Mouse (Mus musculus): Measurements from ENCODE around the gene Dcp1a. TPM values are rescaled to one million over a fixed set of nuclear protein-coding genes. Genes with fewer than 3 reads are reported as not detected.
"Not testable (repeated sequence)": the region's sequence is repeated elsewhere in the genome, so short reads cannot be mapped to it uniquely, and the experiment has no call there.

Gene Dcp1a
- polyA plus RNA-seq, 1 experiment from 2014 or later, result 24.2 TPM

DNA sequence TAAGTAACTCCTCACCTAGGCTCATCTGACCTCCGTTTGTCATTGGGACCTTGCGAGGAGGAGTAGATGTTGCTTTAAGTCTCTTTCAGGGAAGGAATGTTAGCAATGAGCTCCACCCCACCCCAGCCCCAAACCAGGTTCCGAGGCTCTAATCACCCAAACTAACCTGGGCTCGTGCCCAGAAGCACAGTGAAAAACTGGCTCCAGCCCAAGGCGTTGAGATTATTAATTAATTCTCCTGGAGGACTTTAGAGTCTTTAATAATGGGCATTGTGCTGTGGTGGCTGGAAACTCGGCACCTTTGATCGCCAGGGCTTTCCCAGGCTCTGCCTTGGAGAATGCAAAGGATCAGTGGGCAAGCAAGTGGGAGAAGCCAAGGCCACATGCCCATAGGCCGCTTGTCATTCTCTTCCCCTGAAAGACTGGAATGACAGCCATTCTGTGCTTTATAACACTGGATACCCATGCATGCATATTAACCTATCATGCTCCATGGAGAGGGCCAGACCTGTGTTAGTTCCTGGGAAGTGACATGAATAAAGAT is 51.5 kb downstream of the Dcp1a start:
- WGBS, result 56% methylated on average over 8 of the region's 8 CpGs
- H3K36me3 ChIP-seq (ENCODE audit: control insufficient read depth, insufficient read depth, low read length), result peaks cover 10% of the 10 kb centered on the region; the same call in 1 of the 2 replicates
- no peak overlapping the region for H3K9ac ChIP-seq (ENCODE audit: low read length)
- no peaks in the 10 kb centered on the region for H3K27me3 ChIP-seq (ENCODE audit: control insufficient read depth, insufficient read depth, low read length)
- H3K4me3 ChIP-seq (replicated peaks; ENCODE audit: low read length), result no peak overlapping the region
- no peak for ATAC-seq (ENCODE audit: insufficient read depth, low FRiP score)
- peak overlapping the region; percentile 30; the same call in 1 of the 2 replicates for H3K27ac ChIP-seq (ENCODE audit: low read length)
- peaks cover 12% of the 10 kb centered on the region; the same call in 1 of the 2 replicates for H3K4me1 ChIP-seq (ENCODE audit: control insufficient read depth, insufficient read depth, low read length)
- H3K4me2 ChIP-seq (ENCODE audit: low read depth, low read length), result no peak overlapping the region
- no peaks in the 10 kb centered on the region for H3K9me3 ChIP-seq (replicated peaks; ENCODE audit: control insufficient read depth, low read length)

DNA sequence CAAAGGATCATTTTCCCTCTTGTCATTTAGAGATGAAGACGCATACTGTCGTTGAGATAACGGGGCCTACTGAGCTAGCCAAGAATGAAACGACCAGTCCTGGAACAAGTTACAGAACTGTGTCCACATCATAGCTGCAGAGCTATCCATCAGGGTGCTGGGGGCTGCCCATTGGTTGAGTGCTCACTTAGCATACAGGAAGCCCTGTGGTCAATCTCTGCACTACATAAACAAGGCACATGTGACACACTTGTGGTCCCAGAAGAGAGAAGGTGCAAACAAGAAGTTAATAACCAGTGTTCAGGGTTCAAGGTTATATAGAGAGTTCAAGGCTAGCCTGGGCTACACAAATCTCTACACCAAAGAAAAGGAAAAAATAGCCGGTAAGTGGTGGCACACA is 52.1 kb downstream of the Dcp1a start:
- Histone ChIP-seq H3K36me3 (ENCODE audit: control insufficient read depth, insufficient read depth, low read length) (peaks cover 8% of the 10 kb centered on the region; the same call in 1 of the 2 replicates), H3K9me3 (replicated peaks; ENCODE audit: control insufficient read depth, low read length) (no peaks in the 10 kb centered on the region), H3K9ac (ENCODE audit: low read length) (no peak overlapping the region), H3K27me3 (ENCODE audit: control insufficient read depth, insufficient read depth, low read length) (no peaks in the 10 kb centered on the region), H3K27ac (ENCODE audit: low read length) (peak overlapping the region; percentile 56), H3K4me3 (replicated peaks; ENCODE audit: low read length) (no peak overlapping the region), H3K4me2 (ENCODE audit: low read depth, low read length) (no peak overlapping the region), H3K4me1 (ENCODE audit: control insufficient read depth, insufficient read depth, low read length) (peaks cover 12% of the 10 kb centered on the region; the same call in 1 of the 2 replicates)
- WGBS, result 81% methylated on average over 5 of the region's 5 CpGs
- ATAC-seq (ENCODE audit: insufficient read depth, low FRiP score), result no peak

- Histone ChIP-seq H3K27me3 (ENCODE audit: control insufficient read depth, insufficient read depth, low read length) (no peaks in the 10 kb centered on the region), H3K4me3 (replicated peaks; ENCODE audit: low read length) (no peak overlapping the region), H3K4me1 (ENCODE audit: control insufficient read depth, insufficient read depth, low read length) (peaks cover 12% of the 10 kb centered on the region; the same call in 1 of the 2 replicates), H3K9ac (ENCODE audit: low read length) (no peak overlapping the region), H3K9me3 (replicated peaks; ENCODE audit: control insufficient read depth, low read length) (no peaks in the 10 kb centered on the region), H3K4me2 (ENCODE audit: low read depth, low read length) (no peak overlapping the region), H3K27ac (ENCODE audit: low read length) (peak overlapping the region; percentile 56), H3K36me3 (ENCODE audit: control insufficient read depth, insufficient read depth, low read length) (peaks cover 5% of the 10 kb centered on the region; the same call in 1 of the 2 replicates)
- peak; percentile 23 for ATAC-seq (ENCODE audit: insufficient read depth, low FRiP score)
- 82% methylated on average over 6 of the region's 6 CpGs for WGBS
Measured at GRCm38 (mm10) chr14:30531896-30532295, 52.6 kb downstream of the Dcp1a start.

DNA sequence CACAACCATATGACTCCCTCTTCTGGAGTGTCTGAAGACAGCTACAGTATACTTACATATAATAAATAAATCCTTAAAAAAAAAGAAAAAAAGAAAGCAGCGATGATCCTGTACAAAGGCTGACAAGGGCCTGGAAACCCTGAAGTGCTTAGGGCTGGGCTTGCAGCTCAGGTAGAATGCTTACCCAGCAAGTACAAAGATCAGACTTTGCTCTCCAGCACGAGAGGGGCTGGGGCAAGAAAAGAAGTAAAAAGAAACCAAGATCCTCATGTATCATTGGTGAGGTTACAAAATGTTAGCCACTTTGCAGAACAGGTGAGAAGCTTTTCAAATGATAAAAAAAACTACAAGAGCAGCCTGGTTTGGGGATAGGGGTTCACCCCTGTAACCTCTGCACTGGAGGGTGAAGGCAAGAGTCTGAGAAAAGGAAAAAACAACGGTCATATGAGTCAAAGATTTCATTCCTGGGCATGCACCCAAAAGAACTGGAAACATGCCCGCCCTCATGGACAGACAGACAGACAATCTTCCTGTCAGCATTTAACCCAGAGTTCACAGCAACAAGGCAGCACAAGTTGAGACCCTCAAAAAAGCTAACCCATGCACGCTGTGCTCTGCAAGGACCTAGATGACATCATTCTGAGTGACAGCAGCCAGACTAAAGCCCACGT is 54.6 kb downstream of the Dcp1a start:
- no peak for ATAC-seq (ENCODE audit: insufficient read depth, low FRiP score)
- H3K4me2 ChIP-seq (ENCODE audit: low read depth, low read length), result no peak overlapping the region
- peaks cover 12% of the 10 kb centered on the region; the same call in 1 of the 2 replicates for H3K4me1 ChIP-seq (ENCODE audit: control insufficient read depth, insufficient read depth, low read length)
- no peaks in the 10 kb centered on the region for H3K36me3 ChIP-seq (ENCODE audit: control insufficient read depth, insufficient read depth, low read length)
- no peak overlapping the region for H3K4me3 ChIP-seq (replicated peaks; ENCODE audit: low read length)
- H3K9ac ChIP-seq (ENCODE audit: low read length), result no peak overlapping the region
- no peak overlapping the region for H3K27ac ChIP-seq (ENCODE audit: low read length)
- no peaks in the 10 kb centered on the region for H3K27me3 ChIP-seq (ENCODE audit: control insufficient read depth, insufficient read depth, low read length)
- 70% methylated on average over 6 of the region's 6 CpGs for WGBS
- no peaks in the 10 kb centered on the region for H3K9me3 ChIP-seq (replicated peaks; ENCODE audit: control insufficient read depth, low read length)

DNA sequence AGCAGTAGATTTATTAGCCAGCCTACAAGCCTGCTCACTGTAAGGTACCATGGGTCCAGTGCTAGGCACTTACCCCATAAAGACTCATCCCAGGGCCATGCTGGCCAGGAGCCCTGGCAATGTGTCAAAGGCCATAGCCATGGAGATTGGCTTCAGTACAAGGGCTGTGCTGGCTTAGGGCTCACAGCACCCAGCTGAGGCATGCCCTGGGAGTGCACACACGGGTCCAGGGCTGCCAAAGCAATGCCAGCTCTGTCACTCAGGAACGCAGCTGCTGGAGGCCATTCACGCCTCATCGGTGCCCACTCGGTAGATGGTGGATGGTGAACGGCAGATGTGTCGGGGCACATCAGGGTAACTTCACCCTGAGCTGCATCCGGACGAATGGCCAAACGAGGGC is 62.2 kb downstream of the Dcp1a start:
- Histone ChIP-seq H3K27me3 (ENCODE audit: control insufficient read depth, insufficient read depth, low read length) (no peaks in the 10 kb centered on the region), H3K36me3 (ENCODE audit: control insufficient read depth, insufficient read depth, low read length) (no peaks in the 10 kb centered on the region), H3K4me1 (ENCODE audit: control insufficient read depth, insufficient read depth, low read length) (no peaks in the 10 kb centered on the region), H3K27ac (ENCODE audit: low read length) (no peak overlapping the region), H3K4me2 (ENCODE audit: low read depth, low read length) (no peak overlapping the region), H3K9ac (ENCODE audit: low read length) (no peak overlapping the region), H3K4me3 (replicated peaks; ENCODE audit: low read length) (no peak overlapping the region), H3K9me3 (replicated peaks; ENCODE audit: control insufficient read depth, low read length) (no peaks in the 10 kb centered on the region)
- no peak for ATAC-seq (ENCODE audit: insufficient read depth, low FRiP score)
- 74% methylated on average over 10 of the region's 10 CpGs for WGBS

DNA sequence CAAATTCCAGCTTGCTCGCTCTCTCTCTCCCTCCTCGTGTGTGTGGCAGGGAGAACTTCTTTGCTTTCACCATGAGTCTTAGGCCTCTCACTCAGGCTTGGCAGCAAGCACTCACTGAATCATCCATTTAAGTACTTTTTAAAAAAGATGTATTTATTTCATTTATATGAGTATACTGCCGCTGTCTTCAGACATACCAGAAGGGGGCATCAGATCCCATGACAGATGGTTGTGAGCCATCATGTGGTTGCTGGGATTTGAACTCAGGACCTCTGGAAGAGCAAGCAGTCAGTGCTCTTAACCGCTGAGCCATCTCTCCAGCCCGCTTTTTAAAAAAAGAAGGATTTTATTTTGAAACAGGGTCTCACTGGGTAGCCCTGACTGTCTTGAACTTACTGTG is 64.0 kb downstream of the Dcp1a start:
- not testable (repeated sequence) for ATAC-seq (ENCODE audit: insufficient read depth, low FRiP score); H3K27ac ChIP-seq (ENCODE audit: low read length); H3K36me3 ChIP-seq (ENCODE audit: control insufficient read depth, insufficient read depth, low read length); H3K4me3 ChIP-seq (replicated peaks; ENCODE audit: low read length); H3K4me2 ChIP-seq (ENCODE audit: low read depth, low read length); H3K9me3 ChIP-seq (replicated peaks; ENCODE audit: control insufficient read depth, low read length); H3K27me3 ChIP-seq (ENCODE audit: control insufficient read depth, insufficient read depth, low read length); H3K4me1 ChIP-seq (ENCODE audit: control insufficient read depth, insufficient read depth, low read length); H3K9ac ChIP-seq (ENCODE audit: low read length)
- WGBS, result 83% methylated on average over 5 of the region's 5 CpGs

- no peaks in the 10 kb centered on the region for H3K27me3 ChIP-seq (ENCODE audit: control insufficient read depth, insufficient read depth, low read length)
- H3K9ac ChIP-seq (ENCODE audit: low read length), result peak within 1 kb of the TSS; percentile 86
- H3K27ac ChIP-seq (ENCODE audit: low read length), result peak within 1 kb of the TSS; percentile 96
- H3K36me3 ChIP-seq (ENCODE audit: control insufficient read depth, insufficient read depth, low read length), result no peaks in the 10 kb centered on the region
- H3K9me3 ChIP-seq (replicated peaks; ENCODE audit: control insufficient read depth, low read length), result no peaks in the 10 kb centered on the region
- peaks cover 36% of the 10 kb centered on the region for H3K4me1 ChIP-seq (ENCODE audit: control insufficient read depth, insufficient read depth, low read length)
- peak; percentile 19; the same call in 1 of the 2 replicates for ATAC-seq (ENCODE audit: insufficient read depth, low FRiP score)
- 29% methylated on average over 8 of the region's 8 CpGs for WGBS
- H3K4me2 ChIP-seq (ENCODE audit: low read depth, low read length), result peak within 1 kb of the TSS; percentile 96
- peak within 1 kb of the TSS; percentile 90 for H3K4me3 ChIP-seq (replicated peaks; ENCODE audit: low read length)
Measured at GRCm38 (mm10) chr14:30548131-30548720, 68.9 kb downstream of the Dcp1a start, which contains the start of gene Tkt. Gene Tkt, plus strand, starts transcription at chr14:30548359.

DNA sequence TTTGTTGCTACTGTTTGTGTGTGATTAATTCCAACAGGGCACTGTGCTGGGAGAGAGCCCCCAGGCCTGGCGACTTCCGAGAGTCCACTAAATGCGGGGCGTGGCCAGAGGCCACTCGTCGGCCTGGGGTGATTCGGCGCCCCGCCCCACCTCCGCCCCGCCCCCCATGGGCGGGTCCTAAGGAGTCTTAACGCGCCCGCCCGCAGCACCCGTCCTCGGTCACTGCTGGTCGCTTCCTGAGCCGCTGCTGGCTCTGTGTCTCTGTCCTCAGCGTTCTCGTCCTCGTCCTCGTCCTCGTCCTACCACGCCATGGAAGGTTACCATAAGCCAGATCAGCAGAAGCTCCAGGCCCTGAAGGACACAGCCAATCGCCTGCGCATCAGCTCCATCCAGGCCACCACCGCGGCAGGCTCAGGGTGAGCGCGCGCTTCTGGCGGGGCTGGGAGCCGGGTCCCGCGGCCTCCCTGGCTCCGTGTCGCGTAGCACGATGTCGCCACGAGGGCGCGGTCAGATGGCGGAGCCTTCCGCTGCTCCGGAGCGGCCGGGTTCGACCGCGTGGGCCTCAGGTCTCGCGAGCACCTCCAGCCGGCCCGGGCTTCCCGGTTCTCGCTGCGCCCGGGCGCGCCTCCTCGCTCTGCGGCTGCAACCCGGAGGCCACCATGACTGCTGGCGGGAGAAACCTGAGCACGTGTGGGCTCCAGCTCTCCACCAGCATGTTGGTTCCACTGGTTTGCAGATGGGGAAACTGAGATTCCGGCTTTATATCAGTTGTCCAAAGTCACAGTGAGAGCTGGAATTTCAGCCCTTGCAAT is 69.8 kb downstream of the Dcp1a start:
- peak; percentile 96 for ATAC-seq (ENCODE audit: insufficient read depth, low FRiP score)
- peak overlapping the region; percentile 96 for H3K4me2 ChIP-seq (ENCODE audit: low read depth, low read length)

More for the DNA sequence above, 69.8 kb downstream of the Dcp1a start:
- Histone ChIP-seq H3K9ac (ENCODE audit: low read length) (peak overlapping the region; percentile 86), H3K27me3 (ENCODE audit: control insufficient read depth, insufficient read depth, low read length) (no peaks in the 10 kb centered on the region), H3K4me3 (replicated peaks; ENCODE audit: low read length) (peak overlapping the region; percentile 90), H3K36me3 (ENCODE audit: control insufficient read depth, insufficient read depth, low read length) (no peaks in the 10 kb centered on the region), H3K4me1 (ENCODE audit: control insufficient read depth, insufficient read depth, low read length) (peaks cover 36% of the 10 kb centered on the region), H3K27ac (ENCODE audit: low read length) (peak overlapping the region; percentile 96), H3K9me3 (replicated peaks; ENCODE audit: control insufficient read depth, low read length) (no peaks in the 10 kb centered on the region)
- WGBS, result under 1% methylated on average over 69 of the region's 69 CpGs

Data from stomach, embryonic 16.5 days (tissue).